Mouse (Mus musculus): ENCODE measurements around the gene Mrgpra1. TPM values are rescaled to one million over a fixed set of nuclear protein-coding genes. Genes with fewer than 3 reads are reported as not detected.

Gene Mrgpra1
- not detected for polyA plus RNA-seq (2015; fragmentation: Illumina TruSeq; extraction: RNeasy Lipid Tissue Mini Kit (QIAGEN cat#74804); ENCODE audit: low read depth, low replicate concordance)

DNA sequence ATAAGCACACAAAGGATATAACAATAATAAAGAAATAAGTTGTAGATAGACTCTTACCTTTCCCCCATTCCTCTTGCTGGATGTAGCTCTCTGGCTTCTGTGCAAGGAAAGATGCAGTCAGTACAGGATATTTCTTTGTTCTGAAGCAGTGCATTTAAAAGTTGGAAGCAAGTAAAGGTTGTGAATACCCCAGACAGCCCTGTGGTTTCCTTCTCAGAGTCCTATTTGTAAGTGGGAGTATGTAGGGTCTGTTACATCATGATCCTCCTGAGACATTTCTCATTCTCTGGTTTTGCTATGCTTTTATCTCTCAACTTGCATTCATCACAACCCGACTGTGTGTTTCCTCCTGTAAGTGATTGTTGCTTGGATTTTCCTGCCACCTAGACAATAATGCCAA, at the start of gene Mrgpra1:
Gene Mrgpra1, minus strand, starts transcription at position 101 of the 400 bp plus-strand sequence.

Other genes starting within 250 kb of the Mrgpra1 start
- 206 TPM for gene Ptpn5, start 220.6 kb downstream of the Mrgpra1 start, polyA plus RNA-seq (2015; fragmentation: Illumina TruSeq; extraction: RNeasy Lipid Tissue Mini Kit (QIAGEN cat#74804); ENCODE audit: low read depth, low replicate concordance)
- not detected for gene Mrgpra6, start 149.3 kb downstream of the Mrgpra1 start, polyA plus RNA-seq (2015; fragmentation: Illumina TruSeq; extraction: RNeasy Lipid Tissue Mini Kit (QIAGEN cat#74804); ENCODE audit: low read depth, low replicate concordance)
- gene Mrgpra9, start 101.4 kb downstream of the Mrgpra1 start, polyA plus RNA-seq (2015; fragmentation: Illumina TruSeq; extraction: RNeasy Lipid Tissue Mini Kit (QIAGEN cat#74804); ENCODE audit: low read depth, low replicate concordance), result not detected
- gene Mrgpra2a, start 97.9 kb upstream of the Mrgpra1 start, polyA plus RNA-seq (2015; fragmentation: Illumina TruSeq; extraction: RNeasy Lipid Tissue Mini Kit (QIAGEN cat#74804); ENCODE audit: low read depth, low replicate concordance), result not detected
- gene Mrgpra2b, start 174.6 kb upstream of the Mrgpra1 start, polyA plus RNA-seq (2015; fragmentation: Illumina TruSeq; extraction: RNeasy Lipid Tissue Mini Kit (QIAGEN cat#74804); ENCODE audit: low read depth, low replicate concordance), result not detected
- not detected for gene Mrgpra3, start 247.1 kb upstream of the Mrgpra1 start, polyA plus RNA-seq (2015; fragmentation: Illumina TruSeq; extraction: RNeasy Lipid Tissue Mini Kit (QIAGEN cat#74804); ENCODE audit: low read depth, low replicate concordance)